Mouse (Mus musculus) inflammation-experienced regulatory T-cells, adult 16 weeks (primary cell): ENCODE data around the gene Abca7. TPM values are rescaled to one million over a fixed set of nuclear protein-coding genes. Genes with fewer than 3 reads are reported as not detected.

Experiments used
- polyA plus RNA-seq: library from polyadenylated mRNA; unstranded; fragments of 100-300 nt; shearing (Covaris generic); gene quantifications from one replicate; pipeline ENCODE4 v1.2.1, GENCODE M21; 2017

Gene Abca7
- 71.9 TPM for polyA plus RNA-seq

DNA sequence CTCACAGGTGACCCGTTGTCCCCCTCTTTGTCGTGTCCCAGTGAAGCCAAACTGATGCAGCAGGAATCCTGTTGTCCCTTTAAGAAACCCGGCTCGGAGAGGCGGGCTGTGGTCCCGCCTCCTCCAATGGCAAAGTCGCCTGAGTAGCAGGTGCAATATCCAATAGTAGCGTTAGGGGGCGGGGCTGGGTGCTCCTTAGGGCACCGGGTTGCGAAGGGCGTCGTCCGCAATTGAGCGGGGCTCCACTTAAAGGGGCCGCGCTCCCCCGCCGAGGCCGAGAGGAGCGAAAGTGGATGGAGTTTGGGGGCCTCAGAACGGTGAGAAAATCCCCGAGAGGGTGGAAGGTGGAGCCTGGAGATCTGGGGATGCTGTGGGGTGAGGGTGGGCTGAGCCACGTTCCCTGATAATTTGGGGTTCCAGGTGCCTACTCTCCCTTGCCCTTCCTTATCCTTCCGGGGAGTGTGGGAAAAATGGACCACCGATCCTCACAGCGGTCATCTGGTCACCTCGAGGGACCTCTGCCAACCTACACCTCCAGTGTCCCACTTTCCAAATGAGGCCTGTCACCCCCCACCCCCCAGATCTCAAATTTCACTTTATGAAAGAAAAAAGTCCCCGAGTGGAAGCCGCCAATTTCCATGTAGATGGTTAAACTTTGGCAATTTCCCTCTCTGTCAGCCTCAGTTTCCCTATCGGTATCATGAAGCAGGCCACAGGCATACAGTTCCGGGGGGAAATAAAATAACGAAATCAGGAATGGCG lies at the start of gene Abca7:
Gene Abca7, plus strand, starts transcription at position 223 of the 762 bp plus-strand sequence.

DNA sequence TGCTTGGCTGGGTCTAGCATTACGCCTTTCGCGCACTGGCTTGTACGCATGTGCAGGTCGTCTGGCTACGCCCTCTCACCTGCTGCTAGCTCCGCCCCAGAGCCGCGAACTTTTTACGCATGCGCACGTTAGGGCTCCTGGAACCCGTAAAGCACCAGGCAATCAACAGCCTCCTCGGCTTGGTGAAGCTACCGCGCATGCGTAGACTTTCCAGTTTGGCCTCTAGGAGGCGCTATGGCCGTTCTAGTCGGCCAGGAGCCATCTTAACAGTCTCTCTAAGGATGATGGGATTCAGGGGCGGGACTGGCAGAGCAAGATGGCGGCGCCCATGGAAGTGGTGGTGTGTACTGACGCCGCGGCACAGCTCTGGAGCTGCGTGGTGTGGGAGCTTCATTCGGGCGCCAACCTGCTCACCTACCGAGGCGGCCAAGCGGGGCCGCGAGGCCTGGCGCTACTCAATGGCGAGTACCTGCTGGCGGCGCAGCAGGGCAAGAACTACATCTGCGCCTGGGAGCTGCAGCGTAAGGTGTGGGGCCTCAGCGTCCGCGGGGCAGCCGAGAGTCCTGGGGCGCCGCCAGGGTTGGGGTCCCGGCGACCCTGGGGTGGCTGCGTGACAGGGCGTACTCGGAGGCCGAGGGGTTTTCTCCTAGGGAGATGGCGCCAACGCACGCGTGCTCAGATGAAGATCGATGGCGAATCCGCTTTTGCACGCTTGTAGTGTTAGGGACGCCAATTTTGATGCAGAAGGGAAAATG lies 36.3 kb upstream of the Abca7 start, which contains the start of gene Wdr18:
Gene Wdr18, plus strand, starts transcription at position 306 of the 755 bp plus-strand sequence.

DNA sequence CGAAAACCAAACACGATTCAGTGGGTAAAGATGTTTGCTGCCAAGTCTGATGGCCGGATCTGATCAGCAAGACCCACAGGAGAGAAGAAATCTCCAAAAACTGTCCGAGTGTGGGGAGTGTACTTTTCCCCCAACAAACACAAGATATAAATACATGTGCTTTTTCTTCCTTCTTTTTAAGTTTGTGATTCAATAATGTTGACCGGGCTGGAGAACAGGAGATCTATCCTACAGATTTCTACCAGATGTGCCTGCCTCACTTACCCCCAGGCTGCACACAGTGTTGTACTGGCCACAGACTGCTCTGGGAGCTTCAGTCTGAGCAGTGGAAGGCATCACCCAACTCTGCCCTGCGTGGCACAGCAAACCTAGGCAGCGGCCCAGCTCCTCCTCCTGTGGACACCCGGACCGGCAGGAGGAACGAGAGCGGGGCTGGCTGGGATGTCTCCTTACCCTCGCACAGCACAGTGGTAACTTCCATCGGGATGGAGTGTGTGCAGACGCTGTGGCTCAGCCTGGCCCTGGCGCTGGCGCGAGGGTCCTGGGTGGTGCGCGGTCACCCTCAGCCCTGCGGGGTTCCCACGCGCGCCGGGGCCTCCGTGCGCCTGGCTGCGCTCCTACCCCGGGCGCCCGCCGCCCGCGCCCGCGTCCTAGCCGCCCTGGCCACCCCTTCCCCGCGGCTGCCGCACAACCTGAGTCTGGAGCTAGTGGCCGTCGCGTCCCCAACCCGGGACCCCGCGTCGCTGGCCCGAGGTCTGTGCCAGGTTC lies 25.7 kb upstream of the Abca7 start, which contains the start of gene Grin3b:
Gene Grin3b, plus strand, starts transcription at position 301 of the 768 bp plus-strand sequence.

DNA sequence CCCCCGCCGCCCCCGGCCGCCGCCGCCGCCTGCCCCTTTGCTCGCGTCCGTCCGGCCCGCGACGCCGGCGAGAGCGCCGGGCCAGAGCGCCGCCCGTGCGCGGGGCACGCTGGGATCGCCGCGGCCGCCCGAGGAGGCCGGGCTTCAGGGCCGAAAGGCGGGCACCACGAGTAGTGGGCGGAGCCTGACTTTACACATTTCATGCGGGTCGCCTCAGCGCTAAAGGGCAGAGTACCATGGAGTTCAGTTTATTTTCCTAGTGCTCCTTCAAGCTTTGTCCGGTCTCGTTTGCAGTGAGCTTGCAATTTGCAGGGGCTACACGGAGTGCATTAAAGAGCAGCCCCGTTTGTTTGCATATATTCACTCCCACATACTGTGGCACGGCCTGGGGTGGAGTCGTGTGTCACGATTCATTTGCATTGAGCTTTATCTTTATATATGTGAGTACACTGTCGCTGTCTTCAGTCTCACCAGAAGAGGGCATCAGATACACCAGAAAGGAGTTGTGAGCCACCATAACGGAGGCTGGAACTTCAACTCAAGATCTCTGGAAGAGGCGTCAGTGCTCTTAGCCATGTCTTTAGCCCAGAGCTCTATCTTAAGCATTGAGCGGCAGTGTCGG lies 12.0 kb upstream of the Abca7 start, which contains the start of gene Tmem259:
Gene Tmem259, minus strand, starts transcription at position 136 of the 622 bp plus-strand sequence.

DNA sequence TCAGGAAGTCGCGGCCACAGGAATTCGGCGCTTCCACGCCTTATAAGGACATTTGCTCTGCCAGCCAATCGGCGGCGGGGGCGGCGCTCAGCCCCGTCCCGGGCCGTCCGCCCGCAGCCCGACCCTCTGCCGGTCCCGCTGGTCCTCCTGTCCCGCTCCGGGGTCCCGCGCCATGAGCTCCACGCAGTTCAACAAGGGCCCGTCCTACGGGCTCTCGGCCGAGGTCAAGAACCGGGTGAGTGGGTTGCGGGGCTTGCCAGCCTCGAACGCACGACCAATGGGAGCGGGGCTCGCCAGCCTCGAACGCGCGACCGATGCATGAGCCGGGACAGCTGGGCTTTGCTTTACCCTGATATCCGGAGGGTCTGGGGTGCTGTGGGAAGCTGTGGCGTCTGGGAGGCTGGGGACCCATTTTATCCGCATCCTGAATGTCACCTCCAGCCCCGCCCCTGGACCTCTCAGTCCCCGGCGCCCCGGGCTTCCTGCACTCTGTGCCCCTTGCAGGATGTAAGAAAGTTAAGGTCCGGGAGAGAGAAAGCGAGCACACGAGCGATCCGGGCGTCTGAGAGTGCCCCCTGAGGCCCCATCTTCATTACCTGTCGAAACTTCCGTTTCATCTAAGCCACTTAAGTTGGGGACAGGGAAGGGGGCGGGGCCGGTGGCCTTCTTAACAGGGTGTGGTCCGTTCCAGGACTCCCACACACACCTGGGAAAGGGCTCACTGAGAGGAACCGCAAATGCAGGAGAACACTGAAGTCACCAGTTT lies 7.6 kb upstream of the Abca7 start, which contains the start of gene Cnn2:
Gene Cnn2, plus strand, starts transcription at position 79 of the 766 bp plus-strand sequence.

DNA sequence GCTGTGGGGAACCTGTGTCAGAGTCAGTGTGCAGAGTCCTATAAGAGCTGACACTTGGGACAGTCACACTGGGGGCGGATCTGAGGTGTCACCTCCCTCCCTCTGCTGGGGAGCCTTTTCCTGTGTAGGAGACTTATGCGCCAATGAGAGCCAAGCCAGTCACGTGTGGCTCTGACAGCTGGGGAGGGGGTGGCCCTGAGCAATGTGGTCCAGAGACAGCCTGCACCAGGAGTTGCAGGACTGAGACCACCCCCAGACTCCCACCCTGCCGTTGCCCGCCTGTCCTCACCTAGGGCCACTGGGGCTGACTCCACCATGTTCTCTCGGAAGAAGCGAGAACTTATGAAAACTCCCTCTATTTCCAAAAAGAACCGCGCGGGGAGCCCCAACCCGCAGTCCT lies 20.2 kb downstream of the Abca7 start, which contains the start of gene Arhgap45:
Gene Arhgap45, plus strand, starts transcription at position 143 of the 400 bp plus-strand sequence.

DNA sequence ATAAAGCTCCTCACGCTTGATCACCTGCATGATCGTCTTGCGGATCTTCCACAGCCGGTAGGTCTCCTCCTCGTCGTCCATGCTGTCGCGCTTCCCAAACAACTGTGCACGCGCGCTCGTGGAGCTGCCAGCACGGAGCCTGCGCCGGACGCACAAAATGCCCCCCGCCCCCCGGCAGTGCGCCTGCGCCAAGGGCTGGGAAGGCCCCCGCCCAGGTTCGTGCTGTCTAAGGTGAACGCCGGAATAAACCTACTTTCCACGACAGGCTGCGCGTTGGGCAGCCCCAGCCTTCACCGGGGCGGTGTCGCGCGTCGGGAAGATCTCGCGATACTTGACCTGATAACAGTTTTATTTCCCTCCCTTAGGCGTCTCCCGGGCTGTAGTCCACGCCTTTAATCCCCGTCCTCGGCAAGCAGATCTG lies 43.3 kb downstream of the Abca7 start, which contains the start of gene Polr2e:
Gene Polr2e, minus strand, starts transcription at position 237 of the 421 bp plus-strand sequence.

DNA sequence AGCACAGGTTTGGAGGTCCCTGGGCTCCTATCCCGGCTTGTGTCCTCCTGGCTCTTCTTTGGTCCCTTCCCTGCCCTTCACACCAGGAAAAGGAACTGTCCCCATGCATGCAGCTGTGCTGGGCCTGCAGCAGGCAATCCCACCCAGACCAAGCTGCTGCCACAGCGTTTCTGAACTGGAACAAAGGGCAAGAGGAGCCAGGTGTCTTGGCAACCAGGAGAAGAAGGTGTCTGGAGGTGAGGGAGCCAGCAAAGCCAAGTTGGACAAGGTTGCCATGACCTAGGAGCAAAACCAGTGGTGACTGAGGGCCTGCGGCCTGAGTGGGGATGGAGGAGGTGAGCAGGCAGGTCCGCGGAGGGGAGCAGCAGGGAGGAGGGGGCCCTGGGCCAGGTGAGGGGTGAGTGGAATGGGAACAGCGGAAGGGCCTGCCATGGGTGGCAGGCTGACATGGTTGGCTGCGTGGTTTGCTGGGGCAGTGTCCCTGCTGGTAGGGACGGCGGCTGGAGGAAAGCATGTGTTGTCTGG lies 50.8 kb downstream of the Abca7 start, which contains the start of gene Gpx4:
Gene Gpx4, plus strand, starts transcription at position 126 of the 525 bp plus-strand sequence.

Other genes with a start within 250 kb of the Abca7 start
- 58.1 TPM for gene Polrmt, start 249.9 kb upstream of the Abca7 start, polyA plus RNA-seq
- not detected for gene Fgf22, start 241.4 kb upstream of the Abca7 start, polyA plus RNA-seq
- 8.7 TPM for gene Rnf126, start 229.5 kb upstream of the Abca7 start, polyA plus RNA-seq
- gene Fstl3, start 219.2 kb upstream of the Abca7 start, polyA plus RNA-seq: 0.68 TPM
- not detected for gene Prss57, start 205.5 kb upstream of the Abca7 start, polyA plus RNA-seq
- gene Palm, start 202.9 kb upstream of the Abca7 start, polyA plus RNA-seq: 0.30 TPM
- not detected for gene Misp, start 175.5 kb upstream of the Abca7 start, polyA plus RNA-seq
- gene Ptbp1, start 142.1 kb upstream of the Abca7 start, polyA plus RNA-seq: 375 TPM
- gene Prtn3, start 122.0 kb upstream of the Abca7 start, polyA plus RNA-seq: not detected
- gene Plppr3, start 121.9 kb upstream of the Abca7 start, polyA plus RNA-seq: 4.9 TPM
- gene Elane, start 110.2 kb upstream of the Abca7 start, polyA plus RNA-seq: not detected
- not detected for gene Cfd, start 105.6 kb upstream of the Abca7 start, polyA plus RNA-seq
- 31.2 TPM for gene Med16, start 87.6 kb upstream of the Abca7 start, polyA plus RNA-seq
- 11.2 TPM for gene Gm26602, start 85.6 kb upstream of the Abca7 start, polyA plus RNA-seq
- gene Kiss1r, start 79.5 kb upstream of the Abca7 start, polyA plus RNA-seq: 0.39 TPM
- 217 TPM for gene R3hdm4, start 75.3 kb upstream of the Abca7 start, polyA plus RNA-seq
- gene Arid3a, start 69.5 kb upstream of the Abca7 start, polyA plus RNA-seq: 9.9 TPM
- gene Wdr18, start 36.3 kb upstream of the Abca7 start, polyA plus RNA-seq: 83.7 TPM
- gene Grin3b, start 25.8 kb upstream of the Abca7 start, polyA plus RNA-seq: not detected
- gene Tmem259, start 12.2 kb upstream of the Abca7 start, polyA plus RNA-seq: 5.5 TPM
- 1,187 TPM for gene Cnn2, start 7.9 kb upstream of the Abca7 start, polyA plus RNA-seq
- gene Arhgap45, start 20.2 kb downstream of the Abca7 start, polyA plus RNA-seq: 974 TPM
- gene Polr2e, start 43.3 kb downstream of the Abca7 start, polyA plus RNA-seq: 210 TPM
- gene Gpx4, start 50.7 kb downstream of the Abca7 start, polyA plus RNA-seq: 569 TPM
- 84.3 TPM for gene Sbno2, start 109.1 kb downstream of the Abca7 start, polyA plus RNA-seq
- 11.9 TPM for gene Stk11, start 119.3 kb downstream of the Abca7 start, polyA plus RNA-seq
- gene Atp5d, start 142.1 kb downstream of the Abca7 start, polyA plus RNA-seq: 434 TPM
- gene Cbarp, start 144.3 kb downstream of the Abca7 start, polyA plus RNA-seq: 2.9 TPM
- 1.7 TPM for gene Midn, start 151.8 kb downstream of the Abca7 start, polyA plus RNA-seq
- 199 TPM for gene Cirbp, start 169.5 kb downstream of the Abca7 start, polyA plus RNA-seq
- gene 1600002K03Rik, start 176.4 kb downstream of the Abca7 start, polyA plus RNA-seq: 21.6 TPM
- 0.22 TPM for gene Efna2, start 183.0 kb downstream of the Abca7 start, polyA plus RNA-seq
- 145 TPM for gene Mum1, start 229.9 kb downstream of the Abca7 start, polyA plus RNA-seq